Mouse (Mus musculus) erythroblast, embryonic 14.5 days (primary cell): Measurements from ENCODE around the gene Agmat.

Experiments used
- GATA1 ChIP-seq: IDR thresholded peaks from 2 replicates; pipeline ENCODE4 v1.6.1; 2012; ENCODE audit warnings: low read length, inconsistent platforms, mixed read lengths
- TAL1 ChIP-seq: IDR thresholded peaks from 3 replicates; pipeline ENCODE4 v1.6.1; 2012; ENCODE audit warnings: low read length, inconsistent platforms, mixed read lengths

- TF ChIP-seq GATA1 (no peak), TAL1 (no peak)
Measured at GRCm38 (mm10) chr4:141765008-141765407, 18.5 kb downstream of the Agmat start.
